Mouse (Mus musculus) embryonic facial prominence, embryonic 15.5 days (tissue): ENCODE results near the gene Cep83. TPM values are rescaled to one million over a fixed set of nuclear protein-coding genes. Genes with fewer than 3 reads are reported as not detected.

Experiments used
- ATAC-seq: fragments of 200-750 bp; cut with Nextera tagmentation; 2 replicates; pipeline ENCODE4 v1.8.0; 2017; ENCODE audit warnings: low read depth, moderate TSS enrichment; ENCODE audit not compliant: insufficient number of reproducible peaks, low FRiP score, low TSS enrichment
- H3K27ac ChIP-seq: fragments of 300-500 bp; sonication (generic); replicated peaks from 2 replicates; pipeline ENCODE4 v1.5.1; 2015; ENCODE audit warnings: mild to moderate bottlenecking, inconsistent platforms
- H3K27me3 ChIP-seq: fragments of 300-500 bp; sonication (generic); 2 replicates; pipeline ENCODE4 v1.6.1; 2015; ENCODE audit warnings: inconsistent platforms
- H3K36me3 ChIP-seq: fragments of 300-500 bp; sonication (generic); 2 replicates; pipeline ENCODE4 v1.6.1; 2015; ENCODE audit warnings: mild to moderate bottlenecking, inconsistent platforms
- H3K4me1 ChIP-seq: fragments of 300-500 bp; sonication (generic); 2 replicates; pipeline ENCODE4 v1.6.1; 2015; ENCODE audit warnings: inconsistent platforms
- H3K4me2 ChIP-seq: fragments of 300-500 bp; sonication (generic); replicated peaks from 2 replicates; pipeline ENCODE4 v1.6.1; 2015; ENCODE audit warnings: mild to moderate bottlenecking, inconsistent platforms
- H3K4me3 ChIP-seq: fragments of 300-500 bp; sonication (generic); replicated peaks from 2 replicates; pipeline ENCODE4 v1.5.1; 2015; ENCODE audit warnings: mild to moderate bottlenecking, inconsistent platforms
- H3K9ac ChIP-seq: fragments of 300-500 bp; sonication (generic); 2 replicates; pipeline ENCODE4 v1.6.1; 2015; ENCODE audit warnings: inconsistent platforms
- H3K9me3 ChIP-seq: fragments of 300-500 bp; sonication (generic); replicated peaks from 2 replicates; pipeline ENCODE4 v1.6.1; 2016; ENCODE audit warnings: inconsistent platforms
- WGBS: fragments of 180-500 bp; shearing (Covaris S2); methylation state at CpG from one replicate; pipeline ENCODE4 v1.1.7; 2015; 5-methylcytosine and 5-hydroxymethylcytosine counted together
- polyA plus RNA-seq: library from polyadenylated mRNA; unstranded; fragments of >200 nt; fragmentation: Nextera tagmentation; extraction: Ambion mirVana; gene quantifications from 2 replicates; pipeline ENCODE4 v1.2.1, GENCODE M21; 2015

The Cep83 gene
- 21.6 and 22.9 TPM in 2 replicates for polyA plus RNA-seq

GRCm38 (mm10) chr10:94688420-94689175, at the start of gene Cep83:
TSS of gene Cep83 (plus strand) at chr10:94688654.
- peaks cover 7% of the 10 kb centered on the region; the same call in 1 of the 2 replicates for H3K4me1 ChIP-seq
- no peaks in the 10 kb centered on the region for H3K9me3 ChIP-seq
- H3K27me3 ChIP-seq: no peaks in the 10 kb centered on the region
- H3K27ac ChIP-seq: peak within 1 kb of the TSS; percentile 87
- peak within 1 kb of the TSS; percentile 94 for H3K9ac ChIP-seq
- H3K4me3 ChIP-seq: peak within 1 kb of the TSS; percentile 74
- H3K36me3 ChIP-seq: no peaks in the 10 kb centered on the region
- WGBS: under 1% methylated on average over 61 of the region's 86 CpGs
- peak within 1 kb of the TSS; percentile 71 for H3K4me2 ChIP-seq
- peak; percentile 98 for ATAC-seq

DNA sequence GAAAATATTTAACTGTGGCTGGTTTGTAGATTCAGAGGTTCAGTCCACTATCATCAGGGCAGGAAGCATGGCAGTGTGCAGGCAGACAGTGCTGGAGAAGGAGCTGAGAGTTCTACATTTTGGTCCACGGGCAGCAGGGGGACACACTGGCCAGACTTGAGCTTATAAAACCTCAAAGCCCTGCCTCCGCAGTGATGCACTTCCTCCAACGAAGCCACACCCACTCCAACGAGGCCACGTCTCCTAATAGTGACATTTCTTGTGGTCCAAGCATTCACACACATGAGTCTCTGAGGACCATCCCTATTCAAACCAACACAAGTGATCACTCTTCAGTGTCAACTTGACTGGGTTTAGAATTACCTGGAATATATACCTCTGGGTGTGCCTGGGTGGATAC, 49.2 kb upstream of the Cep83 start:
- no peak for ATAC-seq
- no peak overlapping the region for H3K4me3 ChIP-seq
- H3K9ac ChIP-seq: no peak overlapping the region
- no peaks in the 10 kb centered on the region for H3K4me1 ChIP-seq
- WGBS: 71% methylated on average over 5 of the region's 5 CpGs
- H3K9me3 ChIP-seq: no peaks in the 10 kb centered on the region
- no peaks in the 10 kb centered on the region for H3K36me3 ChIP-seq
- H3K27ac ChIP-seq: no peak overlapping the region
- H3K27me3 ChIP-seq: no peaks in the 10 kb centered on the region
- no peak overlapping the region for H3K4me2 ChIP-seq

DNA sequence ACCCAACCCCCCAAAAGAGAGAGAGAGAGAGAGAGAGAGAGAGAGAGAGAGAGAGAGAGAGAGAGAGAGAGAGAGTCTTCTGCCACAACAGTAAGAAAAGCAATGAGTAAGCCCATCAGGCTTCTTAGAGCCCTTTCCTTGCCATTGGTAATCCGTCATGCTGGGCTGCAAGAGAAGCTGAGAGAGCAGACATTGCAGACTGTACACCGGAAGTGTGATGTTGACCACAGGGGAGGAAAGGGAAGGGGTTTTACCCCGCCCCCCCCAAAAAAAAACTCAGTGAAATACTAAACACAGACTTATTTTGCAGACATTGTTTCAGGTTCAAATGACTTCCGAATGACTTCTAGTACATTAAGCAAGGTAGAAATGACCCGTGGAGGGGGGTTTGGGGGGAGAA, 48.4 kb upstream of the Cep83 start:
- Histone ChIP-seq H3K9ac (no peak overlapping the region), H3K27ac (no peak overlapping the region), H3K4me3 (no peak overlapping the region), H3K9me3 (no peaks in the 10 kb centered on the region), H3K4me1 (no peaks in the 10 kb centered on the region), H3K4me2 (no peak overlapping the region), H3K27me3 (no peaks in the 10 kb centered on the region), H3K36me3 (no peaks in the 10 kb centered on the region)
- ATAC-seq: no peak
- 70% methylated on average over 5 of the region's 5 CpGs for WGBS

DNA sequence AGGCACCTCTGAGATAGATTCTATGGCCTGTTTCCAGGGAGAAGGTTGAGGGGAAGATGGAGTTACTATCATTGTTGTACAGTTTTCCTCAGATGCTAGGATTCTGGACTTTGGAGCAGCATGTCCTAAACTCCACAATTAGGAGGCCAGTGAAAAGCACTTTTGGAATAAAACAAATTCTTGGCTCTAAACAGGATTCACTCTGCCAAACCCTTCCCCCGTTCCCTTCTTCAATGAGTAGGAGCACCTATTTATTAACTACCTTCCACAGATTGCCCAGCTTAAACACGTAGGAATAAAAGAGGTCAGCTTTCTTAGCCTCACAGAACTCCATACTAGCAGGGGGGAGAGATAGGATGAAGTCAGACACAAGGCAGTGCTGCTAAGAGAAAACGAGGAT, 24.4 kb upstream of the Cep83 start:
- ATAC-seq: no peak
- WGBS: 75% methylated on average over 3 of the region's 3 CpGs
- H3K4me2 ChIP-seq: no peak overlapping the region

GRCm38 (mm10) chr10:94664455-94664854, 24.0 kb upstream of the Cep83 start:
- no peak overlapping the region for H3K27ac ChIP-seq
- WGBS: 87% methylated on average over 7 of the region's 7 CpGs
- H3K9me3 ChIP-seq: no peaks in the 10 kb centered on the region
- H3K4me1 ChIP-seq: no peaks in the 10 kb centered on the region
- no peak for ATAC-seq
- H3K36me3 ChIP-seq: no peaks in the 10 kb centered on the region
- no peak overlapping the region for H3K4me3 ChIP-seq
- H3K4me2 ChIP-seq: no peak overlapping the region
- no peak overlapping the region for H3K9ac ChIP-seq
- H3K27me3 ChIP-seq: no peaks in the 10 kb centered on the region

More for the DNA sequence above, 24.4 kb upstream of the Cep83 start:
- Histone ChIP-seq H3K27ac (no peak overlapping the region), H3K4me1 (no peaks in the 10 kb centered on the region), H3K9me3 (no peaks in the 10 kb centered on the region), H3K9ac (no peak overlapping the region), H3K4me3 (no peak overlapping the region), H3K36me3 (no peaks in the 10 kb centered on the region), H3K27me3 (no peaks in the 10 kb centered on the region)

- no peak overlapping the region for H3K27ac ChIP-seq
- H3K4me1 ChIP-seq: no peaks in the 10 kb centered on the region
- no peaks in the 10 kb centered on the region for H3K9me3 ChIP-seq
- H3K27me3 ChIP-seq: no peaks in the 10 kb centered on the region
- no peaks in the 10 kb centered on the region for H3K36me3 ChIP-seq
- H3K4me3 ChIP-seq: no peak overlapping the region
- no peak overlapping the region for H3K4me2 ChIP-seq
- H3K9ac ChIP-seq: no peak overlapping the region
- no peak for ATAC-seq
These were observed 20.3 kb upstream of the Cep83 start for GRCm38 (mm10) chr10:94668147-94668546.

GRCm38 (mm10) chr10:94687801-94688419, 544 bp upstream of the Cep83 start:
- Histone ChIP-seq H3K27me3 (no peaks in the 10 kb centered on the region), H3K9me3 (no peaks in the 10 kb centered on the region), H3K4me1 (peaks cover 7% of the 10 kb centered on the region; the same call in 1 of the 2 replicates), H3K9ac (peak overlapping the region; percentile 94), H3K4me2 (peak overlapping the region; percentile 71), H3K36me3 (no peaks in the 10 kb centered on the region), H3K27ac (peak overlapping the region; percentile 87), H3K4me3 (peak overlapping the region; percentile 74)
- peak; percentile 71 for ATAC-seq
- 2% methylated on average over 20 of the region's 20 CpGs for WGBS

- Histone ChIP-seq H3K27ac (peak overlapping the region; percentile 79), H3K4me1 (peaks cover 7% of the 10 kb centered on the region; the same call in 1 of the 2 replicates), H3K9ac (peak overlapping the region; percentile 94), H3K27me3 (no peaks in the 10 kb centered on the region), H3K4me3 (peak overlapping the region; percentile 74), H3K9me3 (no peaks in the 10 kb centered on the region), H3K4me2 (peak overlapping the region; percentile 71), H3K36me3 (no peaks in the 10 kb centered on the region)
- ATAC-seq: no peak
- WGBS: under 1% methylated on average over 7 of the region's 7 CpGs
These were observed 689 bp downstream of the Cep83 start for GRCm38 (mm10) chr10:94689176-94689510.

DNA sequence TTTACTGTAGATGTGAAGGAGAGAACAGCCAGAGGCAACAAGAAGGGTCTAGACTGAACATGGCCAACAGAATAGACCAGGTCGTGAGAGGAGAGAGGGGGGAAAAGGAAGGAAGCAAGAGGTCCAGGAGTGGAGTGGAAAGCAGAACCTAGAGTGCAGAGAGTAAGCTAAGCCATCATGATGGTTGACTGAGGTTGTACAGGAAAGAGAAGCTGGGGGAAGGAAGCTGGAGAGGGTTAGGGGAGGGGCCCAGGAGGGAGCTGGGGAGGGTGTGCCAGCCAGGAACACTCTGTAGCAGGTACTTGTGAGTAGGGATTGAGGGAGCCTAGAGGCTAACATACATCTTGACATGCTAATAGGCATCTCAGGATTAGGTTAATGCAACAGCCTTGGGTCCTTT, 1.9 kb downstream of the Cep83 start:
- no peak overlapping the region for H3K27ac ChIP-seq
- WGBS: 54% methylated on average over 1 of the region's 1 CpGs
- no peaks in the 10 kb centered on the region for H3K9me3 ChIP-seq
- H3K4me3 ChIP-seq: no peak overlapping the region
- H3K9ac ChIP-seq: no peak overlapping the region
- H3K36me3 ChIP-seq: no peaks in the 10 kb centered on the region
- no peaks in the 10 kb centered on the region for H3K27me3 ChIP-seq
- H3K4me1 ChIP-seq: peaks cover 7% of the 10 kb centered on the region; the same call in 1 of the 2 replicates
- ATAC-seq: no peak
- no peak overlapping the region for H3K4me2 ChIP-seq

- ATAC-seq: no peak
- no peaks in the 10 kb centered on the region for H3K9me3 ChIP-seq
- 90% methylated on average over 4 of the region's 4 CpGs for WGBS
- H3K4me3 ChIP-seq: no peak overlapping the region
- no peak overlapping the region for H3K27ac ChIP-seq
- no peak overlapping the region for H3K9ac ChIP-seq
- H3K4me1 ChIP-seq: peaks cover 7% of the 10 kb centered on the region; the same call in 1 of the 2 replicates
- H3K4me2 ChIP-seq: no peak overlapping the region
- no peaks in the 10 kb centered on the region for H3K27me3 ChIP-seq
- H3K36me3 ChIP-seq: no peaks in the 10 kb centered on the region
These were observed 3.7 kb downstream of the Cep83 start for GRCm38 (mm10) chr10:94692163-94692562.

DNA sequence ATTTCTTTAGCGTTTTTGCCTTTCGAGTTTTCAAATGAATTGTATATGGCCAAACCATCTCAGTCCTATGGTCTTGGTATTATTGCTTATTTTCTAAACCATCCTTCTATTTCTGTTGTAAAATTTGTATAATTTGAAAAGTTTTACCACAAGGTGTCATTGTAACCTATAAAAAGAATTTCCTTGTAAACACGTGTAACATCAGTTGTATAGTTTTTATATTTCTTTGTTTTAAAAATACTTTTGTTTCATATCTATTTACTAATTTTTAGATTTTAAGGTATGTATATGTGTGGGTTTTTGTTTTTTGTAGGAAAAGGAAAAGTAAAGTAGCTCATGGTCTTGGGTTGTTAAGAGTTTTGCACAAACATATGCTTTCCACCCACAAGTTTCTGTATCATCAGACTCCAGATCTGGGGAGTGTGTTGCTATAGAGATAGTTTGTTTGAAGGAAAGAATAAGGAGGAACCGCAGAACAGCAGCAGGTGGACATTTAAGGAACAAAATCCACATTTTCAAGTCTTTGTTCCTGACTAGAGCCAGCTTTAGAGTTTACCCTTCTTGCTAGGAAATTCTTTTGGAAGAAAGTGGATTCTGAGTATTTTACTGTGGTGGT, 17.3 kb downstream of the Cep83 start:
- Histone ChIP-seq H3K4me1 (peaks cover 3% of the 10 kb centered on the region; the same call in 1 of the 2 replicates), H3K9me3 (no peaks in the 10 kb centered on the region), H3K36me3 (no peaks in the 10 kb centered on the region), H3K4me3 (no peak overlapping the region), H3K27ac (no peak overlapping the region), H3K4me2 (no peak overlapping the region), H3K9ac (no peak overlapping the region), H3K27me3 (no peaks in the 10 kb centered on the region)
- 77% methylated on average over 4 of the region's 4 CpGs for WGBS
- ATAC-seq: no peak
